Mouse (Mus musculus) kidney, embryonic 16.5 days (tissue): ENCODE results near the gene Surf1. TPM values are rescaled to one million over a fixed set of nuclear protein-coding genes. Genes with fewer than 3 reads are reported as not detected.

Experiments
- ATAC-seq: fragments of 200-750 bp; cut with Nextera tagmentation; 2 replicates; pipeline ENCODE4 v1.8.0; 2017; ENCODE audit warnings: moderate TSS enrichment; ENCODE audit not compliant: low FRiP score, low TSS enrichment
- H3K27ac ChIP-seq: fragments of 300-500 bp; sonication (generic); 2 replicates; pipeline ENCODE4 v1.5.1; 2014; ENCODE audit warnings: low read length
- H3K27me3 ChIP-seq: fragments of 300-500 bp; sonication (generic); 2 replicates; pipeline ENCODE4 v1.6.1; 2014; ENCODE audit warnings: low read length, control low read depth, mixed read lengths; ENCODE audit not compliant: insufficient read depth
- H3K36me3 ChIP-seq: fragments of 300-500 bp; sonication (generic); 2 replicates; pipeline ENCODE4 v1.6.1; 2014; ENCODE audit warnings: low read length, control low read depth, mixed read lengths; ENCODE audit not compliant: insufficient read depth
- H3K4me1 ChIP-seq: fragments of 300-500 bp; sonication (generic); 2 replicates; pipeline ENCODE4 v1.6.1; 2014; ENCODE audit warnings: low read length, control low read depth, mixed read lengths; ENCODE audit not compliant: insufficient read depth
- H3K4me2 ChIP-seq: fragments of 300-500 bp; sonication (generic); replicated peaks from 2 replicates; pipeline ENCODE4 v1.6.1; 2014; ENCODE audit warnings: low read depth, low read length
- H3K4me3 ChIP-seq: fragments of 300-500 bp; sonication (generic); 2 replicates; pipeline ENCODE4 v1.5.1; 2014; ENCODE audit warnings: mild to moderate bottlenecking, low read length
- H3K9ac ChIP-seq: fragments of 300-500 bp; sonication (generic); replicated peaks from 2 replicates; pipeline ENCODE4 v1.6.1; 2014; ENCODE audit warnings: low read length
- H3K9me3 ChIP-seq: fragments of 300-500 bp; sonication (generic); 2 replicates; pipeline ENCODE4 v1.6.1; 2016; ENCODE audit warnings: low read length, control low read depth
- WGBS: fragments of 180-500 bp; shearing (Covaris S2); extraction: QIAGEN DNeasy Blood & Tissue Kit; methylation state at CpG from one replicate; pipeline ENCODE4 v1.1.7; 2014; 5-methylcytosine and 5-hydroxymethylcytosine counted together
- polyA plus RNA-seq: library from polyadenylated mRNA; unstranded; fragments of >200 nt; fragmentation: Nextera tagmentation; extraction: Ambion mirVana; gene quantifications from 2 replicates; pipeline ENCODE4 v1.2.1, GENCODE M21; 2015

Gene Surf1
- polyA plus RNA-seq, 1 experiment from 2014 or later, result 61.0 TPM

DNA sequence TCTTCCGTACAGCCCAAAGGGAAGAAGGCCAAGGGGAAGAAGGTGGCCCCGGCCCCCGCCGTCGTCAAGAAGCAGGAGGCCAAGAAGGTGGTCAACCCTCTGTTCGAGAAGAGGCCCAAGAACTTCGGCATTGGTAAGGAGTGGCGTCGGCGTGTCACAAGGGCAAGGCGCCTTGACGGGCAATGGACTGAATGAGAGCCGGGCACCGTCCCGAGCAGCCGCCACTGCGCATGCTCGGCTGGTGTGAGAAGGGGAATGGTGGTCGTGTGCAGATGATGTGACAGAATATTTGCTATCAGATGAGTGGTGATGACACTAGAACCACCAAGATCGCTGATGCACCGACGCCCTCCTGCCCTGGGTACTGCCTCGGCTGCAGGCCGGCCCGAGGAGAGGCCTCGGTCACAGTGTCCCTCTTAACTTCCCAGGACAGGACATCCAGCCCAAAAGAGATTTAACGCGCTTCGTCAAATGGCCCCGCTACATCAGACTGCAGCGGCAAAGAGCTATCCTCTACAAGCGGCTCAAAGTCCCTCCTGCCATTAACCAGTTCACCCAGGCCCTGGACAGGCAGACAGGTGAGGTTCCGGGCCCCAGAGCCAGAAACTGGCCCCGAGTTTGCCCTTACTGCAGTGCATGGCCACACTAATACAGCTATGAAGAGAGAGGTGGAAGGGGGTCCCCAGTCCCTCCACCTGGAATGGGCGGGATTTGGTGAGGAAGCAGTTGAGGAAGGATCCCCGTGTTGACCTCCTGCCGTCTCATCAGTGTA is 5.2 kb downstream of the Surf1 start:
- H3K9me3 ChIP-seq, result no peaks in the 10 kb centered on the region
- peaks cover 46% of the 10 kb centered on the region for H3K4me1 ChIP-seq
- peaks cover 50% of the 10 kb centered on the region for H3K36me3 ChIP-seq
- whole genome bisulfite sequencing, result 0% methylated on average over 37 of the region's 37 CpGs
- H3K4me3 ChIP-seq, result peak overlapping the region; percentile 77
- ATAC-seq, result peak; percentile 12
- H3K4me2 ChIP-seq, result peak overlapping the region; percentile 99
- peak overlapping the region; percentile 91 for H3K27ac ChIP-seq
- peak overlapping the region; percentile 98 for H3K9ac ChIP-seq
- H3K27me3 ChIP-seq, result no peaks in the 10 kb centered on the region

GRCm38 (mm10) chr2:26910124-26910993 is 6.0 kb downstream of the Surf1 start, which contains the start of the genes Med22 and Rpl7a:
Gene Med22 (minus strand): TSS chr2:26910677.
Gene Rpl7a (plus strand): TSS chr2:26910764.
- ATAC-seq, result peak; percentile 94
- H3K27ac ChIP-seq, result peak within 1 kb of the TSS; percentile 91
- H3K27me3 ChIP-seq, result no peaks in the 10 kb centered on the region
- peaks cover 42% of the 10 kb centered on the region for H3K4me1 ChIP-seq
- WGBS, result under 1% methylated on average over 71 of the region's 74 CpGs
- H3K9ac ChIP-seq, result peak within 1 kb of the TSS; percentile 98
- peaks cover 58% of the 10 kb centered on the region for H3K36me3 ChIP-seq
- no peaks in the 10 kb centered on the region for H3K9me3 ChIP-seq
- peak within 1 kb of the TSS; percentile 99 for H3K4me2 ChIP-seq
- H3K4me3 ChIP-seq, result peak within 1 kb of the TSS; percentile 77

DNA sequence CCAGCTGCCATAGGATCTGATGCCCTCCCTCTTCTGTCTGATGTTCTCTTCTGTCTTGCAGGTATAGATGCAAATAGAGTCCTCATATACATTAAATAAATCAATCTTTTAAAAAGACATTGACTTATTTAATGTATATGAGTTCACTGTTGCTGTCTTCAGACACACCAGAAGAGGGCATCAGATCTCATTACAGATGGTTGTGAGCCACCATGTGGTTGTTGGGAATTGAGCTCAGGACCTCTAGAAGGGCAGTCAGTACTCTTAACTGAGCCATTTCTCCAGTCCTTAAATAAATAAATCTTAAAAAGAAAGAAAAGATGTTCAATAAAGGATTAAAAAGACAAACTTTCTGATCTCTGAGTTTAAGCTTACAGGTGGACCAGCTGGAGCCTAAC is 6.9 kb downstream of the Surf1 start:
- Histone ChIP-seq H3K4me2 (peak overlapping the region; percentile 71), H3K36me3 (peaks cover 58% of the 10 kb centered on the region), H3K4me1 (peaks cover 32% of the 10 kb centered on the region), H3K9ac (peak overlapping the region; percentile 81), H3K9me3 (no peaks in the 10 kb centered on the region), H3K4me3 (peak overlapping the region; percentile 77), H3K27ac (peak overlapping the region; percentile 91), H3K27me3 (no peaks in the 10 kb centered on the region)
- no peak for ATAC-seq

DNA sequence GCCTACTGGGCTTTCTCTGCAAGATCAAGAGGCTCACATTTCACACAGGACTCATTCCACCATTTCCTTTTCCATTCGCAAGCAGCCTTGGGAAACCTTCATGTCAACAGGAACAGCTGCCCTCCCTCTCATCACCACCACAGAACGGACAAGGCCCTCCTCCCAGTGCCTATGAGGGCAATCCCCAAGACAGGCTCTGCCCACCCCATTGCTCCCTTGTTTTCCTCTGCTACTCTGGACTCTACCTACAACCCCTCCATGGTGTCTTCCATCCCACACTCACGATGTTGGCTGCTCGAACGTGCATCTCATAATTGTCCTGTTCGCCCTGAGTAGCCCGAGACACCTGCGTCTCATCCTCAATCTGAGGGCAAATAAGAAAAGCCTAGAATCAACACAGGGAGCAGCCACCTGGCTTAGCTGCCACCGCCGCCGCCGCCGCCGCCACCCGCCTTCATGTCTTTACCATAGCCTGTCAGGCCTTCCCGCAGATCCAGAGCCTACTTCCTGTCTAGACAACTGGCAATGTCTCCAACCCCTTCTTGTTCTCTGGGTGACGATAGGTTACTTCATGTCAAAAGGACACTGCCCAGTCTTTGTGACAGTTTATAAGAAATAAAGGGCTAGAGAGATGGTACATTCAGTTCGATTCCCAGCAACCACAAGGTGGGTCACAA is 7.5 kb downstream of the Surf1 start:
- no peak overlapping the region for H3K27ac ChIP-seq
- no peaks in the 10 kb centered on the region for H3K9me3 ChIP-seq
- ATAC-seq, result no peak
- WGBS, result 81% methylated on average over 18 of the region's 18 CpGs
- no peaks in the 10 kb centered on the region for H3K27me3 ChIP-seq
- H3K4me3 ChIP-seq, result peak overlapping the region; percentile 77
- peak overlapping the region; percentile 81 for H3K9ac ChIP-seq
- peaks cover 54% of the 10 kb centered on the region for H3K36me3 ChIP-seq
- H3K4me1 ChIP-seq, result peaks cover 35% of the 10 kb centered on the region
- H3K4me2 ChIP-seq, result peak overlapping the region; percentile 71

DNA sequence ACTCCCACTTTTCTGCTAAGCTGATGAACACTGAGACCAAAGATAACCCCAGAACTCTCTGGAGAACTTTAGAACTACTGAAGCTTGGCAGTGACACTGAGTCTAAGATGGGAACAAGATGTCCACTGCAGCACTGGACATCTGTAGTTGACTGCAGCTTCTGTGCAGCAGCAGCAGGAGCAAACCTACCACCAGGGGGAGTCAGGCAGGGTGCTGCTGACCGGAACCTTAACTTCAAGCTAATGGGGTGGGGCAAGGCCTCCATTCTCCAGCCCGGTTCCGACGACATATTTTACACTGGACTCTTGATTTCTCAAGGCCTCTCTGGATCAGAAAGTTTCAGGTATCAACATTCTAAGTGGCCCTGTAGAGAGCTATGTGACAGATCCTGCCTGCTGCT is 9.2 kb downstream of the Surf1 start:
- Histone ChIP-seq H3K27ac (no peak overlapping the region), H3K36me3 (peaks cover 36% of the 10 kb centered on the region), H3K9ac (no peak overlapping the region), H3K4me3 (no peak overlapping the region), H3K9me3 (no peaks in the 10 kb centered on the region), H3K27me3 (no peaks in the 10 kb centered on the region), H3K4me2 (no peak overlapping the region), H3K4me1 (peaks cover 39% of the 10 kb centered on the region)
- no peak for ATAC-seq
- WGBS, result 42% methylated on average over 4 of the region's 4 CpGs

DNA sequence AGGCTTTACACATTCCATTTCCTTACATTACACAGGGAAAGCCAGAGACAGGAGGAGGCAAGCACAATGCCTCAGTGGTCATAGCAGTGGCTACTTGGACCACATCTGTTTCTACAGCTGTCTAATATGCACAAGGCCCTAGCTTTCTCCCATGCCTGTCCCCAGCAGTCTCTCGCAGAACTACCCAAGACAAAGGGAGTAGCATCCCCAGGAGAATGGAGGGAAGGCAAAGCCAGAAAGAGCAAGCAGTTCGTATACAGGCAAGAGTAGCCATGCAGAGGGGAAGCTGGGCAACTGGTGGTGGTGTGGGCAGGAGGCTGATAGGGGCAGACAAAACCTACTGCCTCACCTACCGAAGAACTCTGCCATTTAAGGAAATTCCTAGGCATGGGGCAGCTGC is 9.9 kb downstream of the Surf1 start:
- Histone ChIP-seq H3K4me3 (no peak overlapping the region), H3K4me1 (peaks cover 40% of the 10 kb centered on the region), H3K27ac (no peak overlapping the region), H3K36me3 (peaks cover 29% of the 10 kb centered on the region), H3K4me2 (no peak overlapping the region), H3K27me3 (no peaks in the 10 kb centered on the region), H3K9me3 (no peaks in the 10 kb centered on the region), H3K9ac (no peak overlapping the region)
- no peak for ATAC-seq
- 92% methylated on average over 3 of the region's 3 CpGs for WGBS

DNA sequence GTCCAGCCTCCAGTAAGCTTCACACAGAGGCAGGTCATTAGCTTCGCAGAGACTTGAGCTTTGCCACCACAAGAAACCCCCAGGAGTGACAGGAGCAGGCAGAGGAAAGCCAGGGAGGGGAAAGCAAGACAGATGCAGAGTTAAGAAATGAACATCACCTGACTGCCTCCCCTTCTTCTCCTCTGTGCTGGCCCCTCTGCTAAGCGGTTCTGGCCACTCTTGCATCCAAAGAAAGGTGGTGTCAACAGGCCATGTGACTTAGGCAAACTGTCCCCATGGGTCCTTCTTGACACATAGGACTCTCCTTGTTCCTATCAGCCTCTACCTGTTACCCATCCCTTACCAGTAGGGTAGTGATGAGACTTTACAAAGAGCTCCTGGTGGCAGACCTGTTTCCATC is 10.4 kb downstream of the Surf1 start:
- Histone ChIP-seq H3K36me3 (peaks cover 28% of the 10 kb centered on the region), H3K27me3 (no peaks in the 10 kb centered on the region), H3K4me1 (peaks cover 44% of the 10 kb centered on the region), H3K27ac (no peak overlapping the region), H3K4me3 (no peak overlapping the region), H3K9ac (no peak overlapping the region), H3K4me2 (no peak overlapping the region), H3K9me3 (no peaks in the 10 kb centered on the region)
- 71% methylated on average over 2 of the region's 2 CpGs for WGBS
- ATAC-seq, result no peak

DNA sequence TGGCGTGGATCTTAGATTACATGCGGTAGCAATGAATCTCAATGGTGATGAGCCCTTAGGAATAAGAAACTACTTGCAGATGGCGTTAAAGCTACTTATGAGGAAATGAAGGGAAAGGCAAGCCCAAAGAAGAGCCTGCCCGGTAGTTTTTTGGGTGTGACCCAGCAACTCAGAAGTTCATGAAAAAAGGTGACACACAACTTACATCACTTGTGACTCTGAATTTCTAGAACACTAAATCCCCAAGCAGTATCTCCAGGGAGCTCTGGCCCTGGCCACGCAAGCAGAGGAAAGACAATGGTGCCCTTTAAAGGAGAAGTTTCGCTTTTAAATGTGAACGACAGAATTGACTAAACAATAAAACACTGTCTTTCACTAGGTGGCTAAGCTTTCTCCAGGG is 13.0 kb downstream of the Surf1 start:
- Histone ChIP-seq H3K4me3 (peak overlapping the region; percentile 64), H3K4me2 (peak overlapping the region; percentile 71), H3K27ac (peak overlapping the region; percentile 94), H3K36me3 (peaks cover 44% of the 10 kb centered on the region), H3K9ac (peak overlapping the region; percentile 75), H3K27me3 (no peaks in the 10 kb centered on the region), H3K4me1 (peaks cover 31% of the 10 kb centered on the region), H3K9me3 (no peaks in the 10 kb centered on the region)
- 12% methylated on average over 7 of the region's 7 CpGs for WGBS
- no peak for ATAC-seq

GRCm38 (mm10) chr2:26902467-26903220 is 13.7 kb downstream of the Surf1 start, which contains the start of gene Surf6:
Gene Surf6 (minus strand): TSS chr2:26902879.
- no peaks in the 10 kb centered on the region for H3K27me3 ChIP-seq
- peak within 1 kb of the TSS; percentile 64 for H3K4me3 ChIP-seq
- H3K27ac ChIP-seq, result peak within 1 kb of the TSS; percentile 94
- H3K9ac ChIP-seq, result peak within 1 kb of the TSS; percentile 77
- H3K4me2 ChIP-seq, result peak within 1 kb of the TSS; percentile 71
- H3K36me3 ChIP-seq, result peaks cover 42% of the 10 kb centered on the region
- H3K4me1 ChIP-seq, result peaks cover 28% of the 10 kb centered on the region
- peak; percentile 94 for ATAC-seq
- under 1% methylated on average over 41 of the region's 41 CpGs for WGBS
- no peaks in the 10 kb centered on the region for H3K9me3 ChIP-seq
